ENCODE assay signal across 21 mouse cellular contexts in genomic region chr14:72197972-72198371, GRCm38 (mm10).
DNase-seq lines count a peak whose midpoint lies in the region; ATAC-seq and TF ChIP-seq lines count a peak whose summit lies in the region.
"Had no signal": no experiment of that assay in that cellular context is flagged by ENCODE, and none has a peak within 500 bp of the region (broad histone marks: within the 10 kb centered on the region; RNA-seq: fewer than 3 reads in every experiment).

No protein-coding gene starts in this region.

- H3K36me3 ChIP-seq in kidney, embryonic 15.5 days, result no peaks in the 10 kb centered on the region
- H3K36me3 ChIP-seq in kidney, embryonic 16.5 days (ENCODE audit: insufficient read depth, low read length), result no peaks in the 10 kb centered on the region
- H3K36me3 ChIP-seq in limb, embryonic 14.5 days (ENCODE audit: control insufficient read depth, insufficient read depth, low read length), result no peaks in the 10 kb centered on the region
- H3K36me3 ChIP-seq in limb, embryonic 10.5 days, result no peaks in the 10 kb centered on the region
- no peaks in the 10 kb centered on the region for H3K36me3 ChIP-seq in lung, postnatal 0 days (ENCODE audit: insufficient read depth, low read length)
- H3K36me3 ChIP-seq: embryonic facial prominence, embryonic 15.5 days; forebrain, embryonic 10.5 days; heart, embryonic 13.5 days; hindbrain, embryonic 10.5 days had no signal

- no peak overlapping the region for H3K4me3 ChIP-seq in kidney, embryonic 15.5 days (replicated peaks)
- H3K4me3 ChIP-seq in kidney, embryonic 16.5 days (ENCODE audit: low read length), result no peak overlapping the region
- no peak overlapping the region for H3K4me3 ChIP-seq in limb, embryonic 14.5 days (replicated peaks; ENCODE audit: low read length)
- H3K4me3 ChIP-seq in limb, embryonic 10.5 days, result no peak overlapping the region
- no peak overlapping the region for H3K4me3 ChIP-seq in lung, postnatal 0 days (ENCODE audit: low read depth, low read length)
- H3K4me3 ChIP-seq: embryonic facial prominence, embryonic 15.5 days; erythroblast, embryonic 14.5 days; forebrain, embryonic 10.5 days; gastrocnemius, adult 2 months; heart, embryonic 13.5 days; hindbrain, embryonic 10.5 days had no signal

- H3K9ac ChIP-seq in kidney, embryonic 15.5 days, result no peak overlapping the region
- no peak overlapping the region for H3K9ac ChIP-seq in kidney, embryonic 16.5 days (replicated peaks; ENCODE audit: low read length)
- H3K9ac ChIP-seq in limb, embryonic 14.5 days (ENCODE audit: low read depth, low read length, severe bottlenecking), result no peak overlapping the region
- no peak overlapping the region for H3K9ac ChIP-seq in lung, postnatal 0 days (replicated peaks; ENCODE audit: low read depth)
- H3K9ac ChIP-seq: embryonic facial prominence, embryonic 15.5 days; heart, embryonic 13.5 days; hindbrain, embryonic 14.5 days had no signal

- DNase-seq in limb, embryonic 14.5 days (ENCODE audit: low spot score), result peak; percentile 6
- DNase-seq in limb, embryonic 10.5 days (ENCODE audit: low spot score), result no peak
- DNase-seq in lung, postnatal 0 days (ENCODE audit: low spot score), result peak; percentile 60
- DNase-seq in lung, postnatal 14 days, result no peak
- DNase-seq in lung, postnatal 36 days, result peak; percentile 10
- DNase-seq: adrenal gland, adult 2 months; adrenal gland, postnatal 25 days; cerebellum, adult 8-10 months; cerebellum, postnatal 14 days; embryo, embryonic 11 days; gastrocnemius, adult 2 months; gastrocnemius, postnatal 25 days had no signal

- H3K4me1 ChIP-seq in kidney, embryonic 15.5 days, result peaks cover 4% of the 10 kb centered on the region
- no peaks in the 10 kb centered on the region for H3K4me1 ChIP-seq in kidney, embryonic 16.5 days (ENCODE audit: insufficient read depth, low read length)
- H3K4me1 ChIP-seq in limb, embryonic 14.5 days (ENCODE audit: control insufficient read depth, insufficient read depth, low read length), result no peaks in the 10 kb centered on the region
- H3K4me1 ChIP-seq in limb, embryonic 10.5 days, result peaks cover 9% of the 10 kb centered on the region; the same call in 1 of the 2 replicates
- no peaks in the 10 kb centered on the region for H3K4me1 ChIP-seq in lung, postnatal 0 days (ENCODE audit: insufficient read depth, low read depth, low read length)
- H3K4me1 ChIP-seq: embryonic facial prominence, embryonic 15.5 days; heart, embryonic 13.5 days had no signal

- H3K27me3 ChIP-seq in kidney, embryonic 15.5 days, result no peaks in the 10 kb centered on the region
- H3K27me3 ChIP-seq in kidney, embryonic 16.5 days (ENCODE audit: insufficient read depth, low read length), result no peaks in the 10 kb centered on the region
- no peaks in the 10 kb centered on the region for H3K27me3 ChIP-seq in limb, embryonic 14.5 days (ENCODE audit: control insufficient read depth, insufficient read depth, low read length)
- H3K27me3 ChIP-seq in limb, embryonic 10.5 days (ENCODE audit: low read depth, poor library complexity, severe bottlenecking), result no peaks in the 10 kb centered on the region
- H3K27me3 ChIP-seq in lung, postnatal 0 days (replicated peaks; ENCODE audit: insufficient read depth, low read length), result no peaks in the 10 kb centered on the region
- H3K27me3 ChIP-seq: embryonic facial prominence, embryonic 15.5 days; heart, embryonic 13.5 days had no signal

- no peaks in the 10 kb centered on the region for H3K9me3 ChIP-seq in kidney, embryonic 15.5 days (replicated peaks)
- no peaks in the 10 kb centered on the region for H3K9me3 ChIP-seq in kidney, embryonic 16.5 days (ENCODE audit: low read length)
- H3K9me3 ChIP-seq in limb, embryonic 14.5 days (ENCODE audit: control insufficient read depth, low read length), result no peaks in the 10 kb centered on the region
- no peaks in the 10 kb centered on the region for H3K9me3 ChIP-seq in limb, embryonic 10.5 days (replicated peaks)
- H3K9me3 ChIP-seq in lung, postnatal 0 days (ENCODE audit: low read length), result no peaks in the 10 kb centered on the region
- H3K9me3 ChIP-seq: embryonic facial prominence, embryonic 15.5 days; forebrain, embryonic 10.5 days; heart, embryonic 13.5 days; hindbrain, embryonic 10.5 days had no signal

- peak overlapping the region; percentile 51; the same call in 1 of the 2 replicates for H3K27ac ChIP-seq in kidney, embryonic 15.5 days
- H3K27ac ChIP-seq in kidney, embryonic 16.5 days (ENCODE audit: low read length), result no peak overlapping the region
- H3K27ac ChIP-seq in limb, embryonic 14.5 days (replicated peaks; ENCODE audit: low read depth, low read length), result no peak overlapping the region
- H3K27ac ChIP-seq in limb, embryonic 10.5 days, result no peak overlapping the region
- H3K27ac ChIP-seq in lung, postnatal 0 days (ENCODE audit: low read length), result no peak overlapping the region
- H3K27ac ChIP-seq: embryonic facial prominence, embryonic 15.5 days; forebrain, embryonic 10.5 days; gastrocnemius, adult 2 months; heart, embryonic 13.5 days; hindbrain, embryonic 10.5 days; hindbrain, embryonic 14.5 days had no signal

- WGBS in kidney, embryonic 15.5 days, result 38% methylated on average over 7 of the region's 7 CpGs
- WGBS in kidney, embryonic 16.5 days, result 48% methylated on average over 7 of the region's 7 CpGs
- 28% methylated on average over 7 of the region's 7 CpGs for WGBS in limb, embryonic 14.5 days
- 36% methylated on average over 7 of the region's 7 CpGs for WGBS in limb, embryonic 10.5 days
- WGBS in lung, postnatal 0 days, result 13% methylated on average over 7 of the region's 7 CpGs

- no peak overlapping the region for H3K4me2 ChIP-seq in kidney, embryonic 15.5 days
- H3K4me2 ChIP-seq in kidney, embryonic 16.5 days (replicated peaks; ENCODE audit: low read depth, low read length), result no peak overlapping the region
- H3K4me2 ChIP-seq in limb, embryonic 14.5 days (replicated peaks; ENCODE audit: low read depth, low read length, severe bottlenecking), result no peak overlapping the region
- no peak overlapping the region for H3K4me2 ChIP-seq in lung, postnatal 0 days (replicated peaks; ENCODE audit: low read depth, low read length)
- H3K4me2 ChIP-seq: embryonic facial prominence, embryonic 15.5 days; heart, embryonic 13.5 days; hindbrain, embryonic 14.5 days had no signal

- no peak for ATAC-seq in kidney, embryonic 15.5 days (replicated peaks; ENCODE audit: low FRiP score)
- ATAC-seq in kidney, embryonic 16.5 days (ENCODE audit: low FRiP score, low TSS enrichment), result no peak
- no peak for ATAC-seq in limb, embryonic 14.5 days (ENCODE audit: low FRiP score, low read depth)
- ATAC-seq in lung, postnatal 0 days, result no peak; the same call in 1 of the 2 replicates
- ATAC-seq: forebrain, embryonic 14.5 days had no signal

- no peak for TF ChIP-seq CTCF in lung, postnatal 0 days (IDR thresholded peaks at IDR 0.05)

- TF ChIP-seq EP300 in lung, postnatal 0 days (IDR thresholded peaks at IDR 0.05), result peak; percentile 53

- no peak for TF ChIP-seq POLR2A in limb, embryonic 14.5 days (IDR thresholded peaks at IDR 0.05; ENCODE audit: borderline replicate concordance, extremely low read depth, insufficient read depth, insufficient read length)

Comparison
In these comparisons a context has a peak if more than half of its experiments do, and no peak if none do; other contexts are left out.
1. DNase-seq: peak in limb, embryonic 14.5 days (single experiment), lung, postnatal 0 days (single experiment) and lung, postnatal 36 days (single experiment); none in limb, embryonic 10.5 days (single experiment) and lung, postnatal 14 days (single experiment).